Mouse (Mus musculus) cerebellum, adult 2 months (tissue): ENCODE data around the gene Opalin. TPM values are rescaled to one million over a fixed set of nuclear protein-coding genes. Genes with fewer than 3 reads are reported as not detected.
A peak's percentile ranks its signal among the peaks of the same experiment; 100 is the strongest.

ENCODE experiments used
- DNase-seq, 2 experiments: peaks; one replicate each; pipeline ENCODE4 v3.0.0; 2021
- H3K27ac ChIP-seq: fragments of 200-500 bp; 2 replicates; pipeline ENCODE4 v1.5.1; 2012; ENCODE audit warnings: low read length, control low read depth, inconsistent platforms; ENCODE audit not compliant: insufficient read depth
- H3K27me3 ChIP-seq: fragments of 200-500 bp; 2 replicates; pipeline ENCODE4 v1.6.1; 2012; ENCODE audit warnings: inconsistent platforms, mild to moderate bottlenecking, low read length, moderate library complexity; ENCODE audit not compliant: control insufficient read depth, insufficient read depth
- H3K4me1 ChIP-seq: fragments of 200-500 bp; 2 replicates; pipeline ENCODE4 v1.6.1; 2011; ENCODE audit warnings: low read length; ENCODE audit not compliant: control insufficient read depth, insufficient read depth
- H3K4me3 ChIP-seq: fragments of 200-500 bp; replicated peaks from 2 replicates; pipeline ENCODE3; 2011; ENCODE audit warnings: mild to moderate bottlenecking, low read depth, low read length, control low read depth; ENCODE audit not compliant: insufficient read depth
- CTCF ChIP-seq: fragments of 200-500 bp; IDR thresholded peaks from 2 replicates; pipeline ENCODE4 v1.5.1; 2011; ENCODE audit warnings: low read depth, mild to moderate bottlenecking, control low read depth, low read length, moderate library complexity, borderline replicate concordance; ENCODE audit not compliant: insufficient read depth
- POLR2A ChIP-seq: fragments of 200-500 bp; IDR thresholded peaks from 2 replicates; pipeline ENCODE4 v1.6.1; 2011; ENCODE audit warnings: low read length, control low read depth, borderline replicate concordance; ENCODE audit not compliant: insufficient read depth
- whole genome bisulfite sequencing: fragments of 180-500 bp; shearing (Covaris S2); methylation state at CpG from one replicate; pipeline ENCODE4 v1.1.7; 2018; 5-methylcytosine and 5-hydroxymethylcytosine counted together
- polyA plus RNA-seq: library from polyadenylated mRNA; depleted of rRNA; stranded (reverse); fragments of >200 nt; gene quantifications from 2 replicates; pipeline ENCODE4 v1.2.3, GENCODE M21; 2012; rRNA removed

Opalin gene
- 38.2 and 46.0 TPM in 2 replicates for polyA plus RNA-seq

DNA sequence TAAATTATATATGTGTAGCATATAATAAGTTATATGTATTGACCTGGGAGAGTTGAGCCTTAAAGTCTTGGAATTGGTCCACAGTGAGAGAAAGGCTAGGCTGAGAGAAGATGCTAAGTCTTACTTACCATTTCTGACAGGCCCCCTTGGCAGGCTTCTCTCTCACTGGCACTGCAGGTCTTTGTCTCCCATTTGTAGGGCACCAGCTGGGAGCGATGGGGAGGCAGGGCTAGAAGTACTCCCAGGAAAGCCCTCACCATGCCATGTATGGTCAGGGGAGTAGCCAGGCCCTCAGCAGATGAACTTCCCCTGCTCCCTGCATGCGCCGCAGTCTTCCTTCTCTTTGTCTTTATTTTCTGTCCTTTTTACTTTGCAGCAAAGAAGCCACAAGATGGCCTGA lies at the start of gene Opalin:
TSS of gene Opalin (minus strand) at position 208 of the 400 bp plus-strand sequence.
- no peak for DNase-seq
- TF ChIP-seq CTCF (no peak), POLR2A (no peak)
- Histone ChIP-seq H3K4me3 (no peak within 1 kb of the TSS), H3K4me1 (no peaks in the 10 kb centered on the region), H3K27me3 (no peaks in the 10 kb centered on the region), H3K27ac (no peak within 1 kb of the TSS)
- WGBS = 66% methylated on average over 3 of the region's 3 CpGs

DNA sequence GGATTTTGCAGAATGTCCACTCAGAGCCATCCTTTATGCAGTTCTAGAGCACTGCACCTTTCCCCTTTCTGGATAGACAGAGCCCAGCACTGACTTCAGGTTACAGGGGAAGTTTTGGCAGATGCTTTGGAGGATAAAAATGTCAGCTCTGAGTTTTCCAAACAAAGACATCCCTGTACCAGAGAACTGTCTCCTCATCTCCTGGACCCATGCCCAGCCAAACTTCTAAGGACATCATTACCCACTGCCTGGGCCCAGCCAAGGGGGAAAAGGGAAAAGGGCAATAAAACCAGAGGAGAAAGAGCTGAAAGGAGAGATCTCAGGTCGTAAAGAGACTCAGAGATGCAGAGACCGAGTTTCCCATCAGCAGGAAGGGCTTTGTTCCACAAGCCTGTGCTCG lies 46.1 kb upstream of the Opalin start:
- peaks cover 7% of the 10 kb centered on the region; the same call in 1 of the 2 replicates for H3K4me1 ChIP-seq
- no peak for TF ChIP-seq POLR2A
- no peak for TF ChIP-seq CTCF
- no peak overlapping the region for H3K4me3 ChIP-seq
- no peaks in the 10 kb centered on the region; the same call in 1 of the 2 replicates for H3K27me3 ChIP-seq
- WGBS = 43% methylated on average over 3 of the region's 3 CpGs
- H3K27ac ChIP-seq = no peak overlapping the region
- DNase-seq = no peak

DNA sequence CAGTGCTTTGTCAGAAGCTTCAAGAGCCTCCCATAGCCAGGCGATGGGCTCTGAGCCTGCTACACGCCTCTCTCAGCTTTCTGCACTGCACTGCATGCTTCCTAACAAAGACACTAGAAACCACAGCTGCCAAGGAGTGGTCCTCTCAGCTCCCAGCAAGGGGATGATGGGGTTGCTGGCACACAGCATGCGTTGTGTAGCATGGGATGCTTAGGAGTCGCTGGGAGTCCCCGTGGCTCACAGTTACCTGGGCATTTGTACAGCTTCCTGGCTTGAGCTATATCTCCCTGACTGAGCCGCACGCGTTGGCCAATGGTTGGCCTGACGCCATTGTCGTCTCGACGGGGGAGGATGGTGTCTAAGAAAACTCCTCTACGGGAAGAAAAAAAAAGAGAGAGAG lies 43.0 kb upstream of the Opalin start:
- Histone ChIP-seq H3K27me3 (peaks cover 1% of the 10 kb centered on the region; the same call in 1 of the 2 replicates), H3K4me1 (peaks cover 16% of the 10 kb centered on the region; the same call in 1 of the 2 replicates), H3K27ac (no peak overlapping the region), H3K4me3 (no peak overlapping the region)
- TF ChIP-seq CTCF = no peak
- no peak for TF ChIP-seq POLR2A
- no peak for DNase-seq
- WGBS = 10% methylated on average over 13 of the region's 13 CpGs

DNA sequence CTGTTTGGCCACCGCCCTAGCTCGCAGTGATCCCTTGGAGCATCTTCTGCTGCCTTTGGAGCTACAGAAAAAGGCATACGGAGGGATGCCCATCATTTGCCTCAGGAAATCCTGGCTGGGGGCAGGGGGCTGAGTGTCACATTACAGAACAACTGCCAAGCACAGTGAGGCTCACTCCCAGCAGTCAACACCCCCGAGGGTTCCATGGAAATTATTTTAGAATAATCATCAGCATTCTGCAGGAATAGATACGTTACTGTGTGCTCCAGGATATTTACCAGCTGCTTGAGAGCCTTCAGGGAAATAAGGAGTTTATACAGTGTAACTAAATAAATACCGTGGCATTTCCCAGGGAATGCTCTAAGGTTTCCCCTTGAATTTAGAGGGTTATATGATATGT lies 41.4 kb upstream of the Opalin start:
- H3K4me1 ChIP-seq = peaks cover 16% of the 10 kb centered on the region; the same call in 1 of the 2 replicates
- no peak overlapping the region for H3K4me3 ChIP-seq
- no peak for TF ChIP-seq POLR2A
- no peak for TF ChIP-seq CTCF
- no peak overlapping the region for H3K27ac ChIP-seq
- 32% methylated on average over 6 of the region's 6 CpGs for WGBS
- H3K27me3 ChIP-seq = peaks cover 1% of the 10 kb centered on the region; the same call in 1 of the 2 replicates
- no peak for DNase-seq

DNA sequence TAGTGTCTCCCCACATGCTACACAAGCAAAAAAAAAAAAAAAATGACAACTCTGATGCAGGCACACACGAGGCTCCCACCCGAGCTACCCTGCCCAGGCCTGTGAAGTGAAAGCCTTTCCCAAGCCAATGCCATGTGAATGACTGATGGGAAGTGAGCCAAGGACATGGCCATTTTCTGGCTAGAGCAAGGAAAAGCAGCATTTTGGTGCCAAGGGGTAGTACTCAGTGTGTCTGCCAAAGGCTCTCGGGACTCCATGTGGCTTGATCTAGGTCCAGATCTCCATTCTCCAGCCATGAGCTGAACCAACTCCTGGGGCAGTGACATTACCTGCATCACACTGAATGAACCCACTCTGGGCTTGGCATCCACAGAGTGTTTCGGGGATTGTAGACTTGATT lies 40.4 kb upstream of the Opalin start:
- 6% methylated on average over 4 of the region's 4 CpGs for WGBS

DNA sequence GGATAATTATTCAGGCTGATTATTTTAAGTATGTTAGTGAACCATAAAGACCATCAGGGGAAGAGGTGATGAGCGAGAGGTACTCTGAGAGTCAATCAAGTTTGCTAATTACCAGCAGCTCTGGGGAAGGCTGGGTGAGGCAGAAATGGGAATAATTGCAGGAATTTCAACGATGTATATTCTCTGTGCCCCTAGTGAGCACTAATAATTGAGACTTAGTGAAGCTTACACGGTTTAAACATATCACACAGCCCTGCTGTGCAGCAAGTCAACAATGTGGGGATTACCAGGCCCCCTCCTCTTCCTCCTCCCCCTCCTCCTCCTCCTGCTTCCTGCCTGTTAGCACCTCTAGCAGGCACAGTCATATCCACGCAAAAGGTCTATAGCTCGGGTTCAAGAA lies 37.7 kb upstream of the Opalin start:
- Histone ChIP-seq H3K27me3 (0 out of 2 replicates have a peak, but pooled peaks cover 1% of the 10 kb centered on the region), H3K27ac (no peak overlapping the region), H3K4me3 (no peak overlapping the region), H3K4me1 (peaks cover 15% of the 10 kb centered on the region; the same call in 1 of the 2 replicates)
- 23% methylated on average over 5 of the region's 5 CpGs for WGBS
- no peak for DNase-seq
- no peak for TF ChIP-seq POLR2A
- no peak for TF ChIP-seq CTCF

More for the DNA sequence above, 40.4 kb upstream of the Opalin start:
- Histone ChIP-seq H3K4me1 (peaks cover 16% of the 10 kb centered on the region; the same call in 1 of the 2 replicates), H3K27ac (no peak overlapping the region), H3K27me3 (peaks cover 1% of the 10 kb centered on the region; the same call in 1 of the 2 replicates), H3K4me3 (no peak overlapping the region)
- no peak for TF ChIP-seq POLR2A
- no peak for TF ChIP-seq CTCF
- peak; percentile 57 to 84 for DNase-seq

DNA sequence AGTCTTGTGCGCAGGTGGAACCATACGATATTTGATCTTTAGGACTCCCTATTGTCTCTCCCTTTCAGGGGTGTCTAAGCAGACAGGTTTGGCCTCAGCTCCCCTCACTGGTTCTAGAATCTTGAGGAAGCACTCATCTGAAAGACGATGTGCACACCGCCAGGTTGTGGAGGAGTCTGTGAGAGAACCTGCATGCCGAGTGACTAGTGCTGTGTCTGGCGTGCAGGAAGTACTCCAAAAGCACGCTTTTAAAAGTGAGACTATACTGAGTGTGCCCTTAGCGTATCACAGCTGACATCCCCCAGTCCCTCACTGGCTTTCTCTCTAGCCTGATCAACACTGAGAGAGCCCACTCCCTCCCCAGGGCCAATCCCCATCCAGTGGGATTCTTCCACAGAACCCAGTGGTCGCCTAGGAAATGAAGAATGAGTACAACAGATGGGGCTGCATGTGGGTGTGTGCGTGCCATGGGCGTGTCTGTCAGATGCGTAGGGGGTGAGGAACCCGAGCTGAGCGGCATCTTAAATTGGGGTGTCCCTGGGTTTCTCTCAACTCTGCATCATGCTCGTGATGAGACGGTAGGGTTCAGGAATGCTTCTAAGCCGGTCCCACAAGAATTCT lies 37.1 kb upstream of the Opalin start:
- TF ChIP-seq CTCF = no peak
- TF ChIP-seq POLR2A = no peak
- 30% methylated on average over 17 of the region's 17 CpGs for WGBS
- no peak overlapping the region for H3K4me3 ChIP-seq
- H3K4me1 ChIP-seq = peaks cover 15% of the 10 kb centered on the region
- DNase-seq = no peak
- H3K27ac ChIP-seq = no peak overlapping the region
- H3K27me3 ChIP-seq = 0 out of 2 replicates have a peak, but pooled peaks cover 1% of the 10 kb centered on the region

DNA sequence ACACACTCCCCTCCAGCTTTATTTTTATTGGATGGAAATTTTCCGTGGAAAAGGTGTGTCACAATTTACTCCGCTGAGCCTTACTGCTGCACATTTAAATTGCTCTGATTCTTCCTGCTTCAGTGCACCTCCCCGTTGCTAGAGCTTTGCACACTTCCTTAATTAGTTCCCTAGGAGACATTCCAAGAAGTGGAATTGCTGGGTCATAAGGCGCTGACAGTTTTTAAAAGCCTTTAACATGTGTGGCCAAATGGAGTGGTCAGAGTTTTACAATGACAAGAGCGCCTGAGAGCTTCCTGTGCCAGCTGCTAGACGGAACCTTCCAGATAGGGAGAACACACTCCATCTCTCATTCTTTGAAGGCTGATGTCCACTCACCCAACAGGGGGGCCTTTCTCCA lies 35.7 kb upstream of the Opalin start:
- Histone ChIP-seq H3K4me3 (no peak overlapping the region), H3K4me1 (peaks cover 17% of the 10 kb centered on the region), H3K27me3 (0 out of 2 replicates have a peak, but pooled peaks cover 1% of the 10 kb centered on the region), H3K27ac (no peak overlapping the region)
- 43% methylated on average over 6 of the region's 6 CpGs for WGBS
- no peak for TF ChIP-seq CTCF
- no peak for TF ChIP-seq POLR2A
- no peak for DNase-seq
